Mouse (Mus musculus): ENCODE measurements around the gene Lrrc74a. TPM values are rescaled to one million over a fixed set of nuclear protein-coding genes. Genes with fewer than 3 reads are reported as not detected.

Gene Lrrc74a
- polyA plus RNA-seq, 1 experiment from 2014 or later = not detected

DNA sequence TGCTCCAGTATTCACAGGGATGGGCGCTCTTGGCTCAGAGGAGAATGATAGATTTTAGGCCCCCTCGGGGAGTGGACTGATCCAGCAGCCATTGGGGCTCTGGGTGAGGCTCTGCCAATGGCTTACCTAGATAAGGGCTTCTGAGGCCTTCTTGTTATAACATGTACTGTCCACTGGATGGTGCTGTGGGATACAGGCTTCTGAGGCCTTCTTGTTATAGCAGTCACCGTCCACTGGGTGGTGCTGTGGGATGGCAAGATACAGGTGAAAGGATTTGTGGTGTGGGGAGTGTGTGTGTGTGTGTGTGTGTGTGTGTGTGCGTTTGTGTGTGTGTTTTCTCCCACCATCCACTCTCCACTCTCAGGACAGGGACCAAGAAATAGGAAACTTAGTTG lies 61.7 kb downstream of the Lrrc74a start:
- no peaks in the 10 kb centered on the region for H3K36me3 ChIP-seq (ENCODE audit: control insufficient read depth, insufficient read depth, low read length)
- H3K27ac ChIP-seq (ENCODE audit: low read length) = peak overlapping the region; percentile 27; the same call in 1 of the 2 replicates
- 1% methylated on average over 4 of the region's 4 CpGs for WGBS
- H3K27me3 ChIP-seq (ENCODE audit: control insufficient read depth, insufficient read depth, low read length) = no peaks in the 10 kb centered on the region
- peak; percentile 54 for ATAC-seq (ENCODE audit: insufficient number of reproducible peaks, insufficient read depth, low FRiP score, low read depth)
- no peak overlapping the region for H3K4me2 ChIP-seq (replicated peaks; ENCODE audit: low read depth, low read length)
- no peak overlapping the region for H3K9ac ChIP-seq (replicated peaks; ENCODE audit: low read depth, low read length)
- H3K9me3 ChIP-seq (ENCODE audit: control insufficient read depth, low read depth, low read length) = no peaks in the 10 kb centered on the region
- peaks cover 19% of the 10 kb centered on the region for H3K4me1 ChIP-seq (ENCODE audit: control insufficient read depth, insufficient read depth, low read length)
- no peak overlapping the region for H3K4me3 ChIP-seq (ENCODE audit: low read depth, low read length)

DNA sequence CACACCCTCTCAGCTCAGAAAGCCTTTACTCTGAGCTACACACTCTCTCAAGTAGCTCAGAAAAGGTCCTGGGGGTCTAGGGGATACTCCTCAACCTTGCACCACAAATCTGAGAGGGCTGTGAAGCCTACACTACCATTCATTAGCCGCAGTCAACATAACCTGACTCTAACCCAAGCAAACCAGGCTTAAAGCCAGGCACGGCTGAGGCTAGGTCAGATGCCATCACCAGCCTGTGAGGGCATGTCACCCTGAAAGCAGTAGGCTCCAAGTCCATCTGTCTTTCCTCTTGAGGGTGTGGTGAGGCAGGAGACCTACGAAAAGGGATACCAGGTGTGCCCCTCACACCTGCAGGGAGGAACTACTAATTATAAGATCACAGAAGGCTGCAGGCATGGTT lies 62.2 kb downstream of the Lrrc74a start:
- H3K4me1 ChIP-seq (ENCODE audit: control insufficient read depth, insufficient read depth, low read length) = peaks cover 22% of the 10 kb centered on the region
- H3K9me3 ChIP-seq (ENCODE audit: control insufficient read depth, low read depth, low read length) = no peaks in the 10 kb centered on the region
- no peak overlapping the region for H3K9ac ChIP-seq (replicated peaks; ENCODE audit: low read depth, low read length)
- no peak for ATAC-seq (ENCODE audit: insufficient number of reproducible peaks, insufficient read depth, low FRiP score, low read depth)
- no peak overlapping the region for H3K27ac ChIP-seq (ENCODE audit: low read length)
- no peak overlapping the region for H3K4me2 ChIP-seq (replicated peaks; ENCODE audit: low read depth, low read length)
- H3K4me3 ChIP-seq (ENCODE audit: low read depth, low read length) = no peak overlapping the region
- H3K36me3 ChIP-seq (ENCODE audit: control insufficient read depth, insufficient read depth, low read length) = no peaks in the 10 kb centered on the region
- H3K27me3 ChIP-seq (ENCODE audit: control insufficient read depth, insufficient read depth, low read length) = no peaks in the 10 kb centered on the region
- WGBS = 78% methylated on average over 3 of the region's 3 CpGs

DNA sequence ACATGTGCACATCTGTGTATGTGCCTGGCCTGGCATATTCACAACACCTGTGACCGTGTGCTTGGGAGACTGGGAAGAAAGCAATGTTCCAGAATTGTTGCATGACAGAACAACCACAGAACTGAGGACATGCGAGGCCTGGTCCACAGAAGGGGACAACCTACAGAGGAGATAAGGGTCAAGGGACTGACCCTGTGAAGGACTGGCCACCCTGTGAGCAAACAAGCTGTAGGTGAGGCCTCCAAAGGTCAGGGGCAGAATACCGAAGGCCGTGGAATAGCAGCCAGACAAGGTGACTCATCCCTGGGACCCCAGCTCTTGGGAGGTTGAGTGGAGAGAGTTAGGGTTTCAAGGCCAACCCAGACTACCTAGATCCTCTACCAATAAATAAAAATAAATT lies 63.6 kb downstream of the Lrrc74a start:
- 78% methylated on average over 4 of the region's 4 CpGs for WGBS
- no peak overlapping the region for H3K4me2 ChIP-seq (replicated peaks; ENCODE audit: low read depth, low read length)
- ATAC-seq (ENCODE audit: insufficient number of reproducible peaks, insufficient read depth, low FRiP score, low read depth) = no peak

DNA sequence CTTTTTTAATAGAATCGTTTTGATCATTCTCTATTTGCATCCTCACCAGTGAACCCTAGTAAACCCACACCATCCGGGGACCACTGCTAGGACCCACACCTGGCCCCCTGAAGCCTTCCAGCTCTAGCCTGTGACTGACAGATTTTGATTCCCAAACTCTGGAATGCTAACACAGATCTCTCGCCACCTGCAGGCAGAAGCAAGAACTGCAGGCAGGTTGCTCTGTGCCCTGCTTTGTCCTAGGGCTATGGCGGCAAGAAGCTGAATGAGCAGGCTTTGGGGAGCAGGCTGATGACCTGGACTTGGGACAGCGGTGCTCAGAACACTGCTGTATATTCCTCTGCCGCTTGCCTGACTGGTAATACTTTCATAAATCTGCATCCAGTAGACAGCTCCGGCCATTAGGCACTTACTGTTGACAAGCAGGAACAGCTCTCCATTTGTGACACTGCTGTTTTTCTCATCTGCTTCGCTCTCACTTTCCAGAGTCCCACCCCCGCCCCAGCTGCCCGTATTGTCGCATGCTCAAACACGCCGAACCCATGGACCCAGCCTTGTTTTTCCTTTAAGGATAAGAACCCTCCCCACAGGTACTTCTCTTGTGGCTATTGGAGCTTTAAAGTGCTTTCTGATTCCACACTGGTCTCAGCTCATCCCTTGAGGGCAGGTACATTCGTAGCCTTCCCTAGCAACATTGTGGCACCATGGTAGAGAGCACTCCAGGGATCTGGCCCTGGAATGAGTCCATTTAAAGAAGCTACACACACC lies 64.8 kb downstream of the Lrrc74a start:
- Histone ChIP-seq H3K9ac (replicated peaks; ENCODE audit: low read depth, low read length) (no peak overlapping the region), H3K4me1 (ENCODE audit: control insufficient read depth, insufficient read depth, low read length) (peaks cover 47% of the 10 kb centered on the region), H3K4me2 (replicated peaks; ENCODE audit: low read depth, low read length) (no peak overlapping the region), H3K36me3 (ENCODE audit: control insufficient read depth, insufficient read depth, low read length) (no peaks in the 10 kb centered on the region), H3K4me3 (ENCODE audit: low read depth, low read length) (no peak overlapping the region), H3K9me3 (ENCODE audit: control insufficient read depth, low read depth, low read length) (no peaks in the 10 kb centered on the region), H3K27me3 (ENCODE audit: control insufficient read depth, insufficient read depth, low read length) (no peaks in the 10 kb centered on the region), H3K27ac (ENCODE audit: low read length) (peak overlapping the region; percentile 53; the same call in 1 of the 2 replicates)
- 22% methylated on average over 14 of the region's 14 CpGs for WGBS
- ATAC-seq (ENCODE audit: insufficient number of reproducible peaks, insufficient read depth, low FRiP score, low read depth) = no peak

More for the DNA sequence above, 63.6 kb downstream of the Lrrc74a start:
- no peak overlapping the region for H3K27ac ChIP-seq (ENCODE audit: low read length)
- no peak overlapping the region for H3K4me3 ChIP-seq (ENCODE audit: low read depth, low read length)
- no peaks in the 10 kb centered on the region for H3K36me3 ChIP-seq (ENCODE audit: control insufficient read depth, insufficient read depth, low read length)
- H3K4me1 ChIP-seq (ENCODE audit: control insufficient read depth, insufficient read depth, low read length) = peaks cover 36% of the 10 kb centered on the region
- H3K9me3 ChIP-seq (ENCODE audit: control insufficient read depth, low read depth, low read length) = no peaks in the 10 kb centered on the region
- 0 out of 2 replicates have a peak overlapping the region, but pooled peaks have one; percentile 14 for H3K9ac ChIP-seq (replicated peaks; ENCODE audit: low read depth, low read length)
- no peaks in the 10 kb centered on the region for H3K27me3 ChIP-seq (ENCODE audit: control insufficient read depth, insufficient read depth, low read length)

DNA sequence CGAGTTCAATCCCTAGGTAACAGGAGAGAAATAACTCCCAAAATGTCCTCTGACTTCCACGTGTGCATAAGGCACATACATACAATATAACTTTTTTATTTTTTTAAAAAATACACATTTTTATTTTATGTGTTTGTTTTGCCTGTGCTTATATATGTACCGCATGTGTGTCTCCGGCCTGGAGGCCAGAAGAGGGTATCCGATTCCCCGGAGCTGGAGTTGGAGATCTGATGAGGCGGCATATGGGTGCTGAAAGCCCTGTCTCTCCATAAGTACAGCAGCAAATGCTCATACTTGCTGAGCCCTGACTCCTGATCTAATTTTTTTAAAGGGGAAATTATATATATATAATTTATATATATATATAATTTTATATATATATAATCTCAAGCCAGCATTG lies 65.6 kb downstream of the Lrrc74a start:
- no peaks in the 10 kb centered on the region for H3K9me3 ChIP-seq (ENCODE audit: control insufficient read depth, low read depth, low read length)
- ATAC-seq (ENCODE audit: insufficient number of reproducible peaks, insufficient read depth, low FRiP score, low read depth) = no peak
- no peaks in the 10 kb centered on the region for H3K27me3 ChIP-seq (ENCODE audit: control insufficient read depth, insufficient read depth, low read length)
- peaks cover 55% of the 10 kb centered on the region for H3K4me1 ChIP-seq (ENCODE audit: control insufficient read depth, insufficient read depth, low read length)
- no peak overlapping the region for H3K4me2 ChIP-seq (replicated peaks; ENCODE audit: low read depth, low read length)
- 86% methylated on average over 7 of the region's 7 CpGs for WGBS
- no peak overlapping the region for H3K9ac ChIP-seq (replicated peaks; ENCODE audit: low read depth, low read length)
- H3K4me3 ChIP-seq (ENCODE audit: low read depth, low read length) = no peak overlapping the region
- peak overlapping the region; percentile 22; the same call in 1 of the 2 replicates for H3K27ac ChIP-seq (ENCODE audit: low read length)
- H3K36me3 ChIP-seq (ENCODE audit: control insufficient read depth, insufficient read depth, low read length) = no peaks in the 10 kb centered on the region

DNA sequence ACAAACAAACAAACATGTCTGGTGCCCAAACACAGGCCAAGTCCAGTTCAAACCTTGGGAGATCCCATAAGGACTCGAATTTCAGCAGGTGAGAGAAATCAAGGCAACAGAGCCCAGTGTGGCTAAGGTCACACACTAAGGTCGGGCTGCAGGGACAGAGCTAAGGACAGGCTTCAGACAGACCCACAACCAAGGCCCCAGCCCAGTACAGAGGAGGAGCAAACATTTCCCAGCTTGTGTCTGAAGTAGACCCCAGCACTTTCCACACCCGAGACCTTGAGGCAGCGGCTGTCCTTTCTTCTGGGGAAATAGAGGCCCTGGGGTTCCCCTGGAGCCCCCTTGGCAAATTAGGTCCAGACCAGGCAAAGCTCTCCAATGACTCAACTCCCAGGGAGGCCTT lies 66.2 kb downstream of the Lrrc74a start:
- H3K4me3 ChIP-seq (ENCODE audit: low read depth, low read length) = no peak overlapping the region
- peaks cover 58% of the 10 kb centered on the region for H3K4me1 ChIP-seq (ENCODE audit: control insufficient read depth, insufficient read depth, low read length)
- H3K27me3 ChIP-seq (ENCODE audit: control insufficient read depth, insufficient read depth, low read length) = no peaks in the 10 kb centered on the region
- H3K9ac ChIP-seq (replicated peaks; ENCODE audit: low read depth, low read length) = no peak overlapping the region
- H3K4me2 ChIP-seq (replicated peaks; ENCODE audit: low read depth, low read length) = 0 out of 2 replicates have a peak overlapping the region, but pooled peaks have one; percentile 20
- H3K9me3 ChIP-seq (ENCODE audit: control insufficient read depth, low read depth, low read length) = no peaks in the 10 kb centered on the region
- peak overlapping the region; percentile 97 for H3K27ac ChIP-seq (ENCODE audit: low read length)
- no peaks in the 10 kb centered on the region for H3K36me3 ChIP-seq (ENCODE audit: control insufficient read depth, insufficient read depth, low read length)
- WGBS = 28% methylated on average over 4 of the region's 4 CpGs
- ATAC-seq (ENCODE audit: insufficient number of reproducible peaks, insufficient read depth, low FRiP score, low read depth) = no peak

DNA sequence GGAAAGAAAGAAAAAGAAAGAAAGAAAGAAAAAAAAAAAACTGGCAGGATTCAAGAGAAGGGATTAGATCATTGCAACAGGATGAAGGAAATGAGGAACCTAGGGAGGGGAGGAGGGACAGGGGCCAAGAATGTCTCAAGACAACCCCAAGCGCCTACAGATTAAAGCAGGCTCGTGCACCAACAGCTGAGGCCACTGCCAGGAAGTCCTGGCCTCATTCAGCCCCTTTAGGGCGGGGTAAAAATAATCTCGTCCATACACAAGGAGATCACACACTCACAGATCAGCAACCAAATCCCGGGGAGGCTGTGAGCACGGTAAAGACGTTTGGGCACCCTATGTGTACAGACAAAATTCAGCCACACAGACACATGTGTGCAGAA lies 66.6 kb downstream of the Lrrc74a start:
- Histone ChIP-seq H3K9me3 (ENCODE audit: control insufficient read depth, low read depth, low read length) (no peaks in the 10 kb centered on the region), H3K9ac (replicated peaks; ENCODE audit: low read depth, low read length) (no peak overlapping the region), H3K27ac (ENCODE audit: low read length) (peak overlapping the region; percentile 97), H3K4me2 (replicated peaks; ENCODE audit: low read depth, low read length) (peak overlapping the region; percentile 35), H3K4me1 (ENCODE audit: control insufficient read depth, insufficient read depth, low read length) (peaks cover 60% of the 10 kb centered on the region), H3K36me3 (ENCODE audit: control insufficient read depth, insufficient read depth, low read length) (no peaks in the 10 kb centered on the region), H3K27me3 (ENCODE audit: control insufficient read depth, insufficient read depth, low read length) (no peaks in the 10 kb centered on the region), H3K4me3 (ENCODE audit: low read depth, low read length) (no peak overlapping the region)
- peak; percentile 63 for ATAC-seq (ENCODE audit: insufficient number of reproducible peaks, insufficient read depth, low FRiP score, low read depth)
- WGBS = under 1% methylated on average over 7 of the region's 7 CpGs

DNA sequence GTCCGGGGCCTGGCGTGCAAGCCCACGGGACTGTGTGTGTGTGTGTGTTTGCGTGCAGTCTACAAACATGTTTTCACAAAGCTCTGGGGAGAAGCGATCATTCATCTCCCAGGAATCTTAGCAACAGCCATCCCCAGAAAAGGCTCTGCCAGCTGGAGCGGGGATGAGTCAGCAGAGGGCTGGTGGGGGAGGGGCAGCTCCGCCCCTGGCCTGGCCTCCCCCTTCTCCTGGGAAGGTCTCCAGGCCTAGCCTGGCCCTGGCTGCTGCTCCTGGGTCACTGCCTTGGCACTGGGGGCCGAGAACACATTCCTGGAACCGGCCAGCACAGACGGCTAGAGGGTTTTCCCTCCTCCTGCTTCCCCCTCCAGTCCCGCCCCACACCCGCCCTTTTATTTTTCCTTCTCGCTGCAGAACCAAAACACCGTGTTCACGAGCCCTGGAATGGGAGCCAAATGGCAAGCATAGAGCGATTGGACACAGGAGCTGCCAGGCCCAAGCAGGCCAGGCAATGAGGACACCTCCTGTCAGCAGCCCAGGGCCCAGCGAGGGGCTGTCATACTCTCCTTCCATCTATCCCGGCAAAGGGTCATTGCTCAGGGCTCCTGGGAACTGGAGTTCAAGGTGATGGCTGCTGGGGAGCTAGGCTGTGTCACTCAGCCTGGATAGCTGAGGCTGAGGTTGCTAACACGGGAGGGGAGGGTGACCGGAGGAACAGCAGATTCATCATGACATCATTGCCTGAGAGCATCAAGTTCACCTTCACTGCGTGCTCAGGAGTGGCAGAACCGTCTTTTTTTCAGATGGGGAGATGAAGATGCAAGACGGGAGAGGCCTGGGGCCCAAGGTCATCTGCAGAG lies 67.2 kb downstream of the Lrrc74a start:
- Histone ChIP-seq H3K4me1 (ENCODE audit: control insufficient read depth, insufficient read depth, low read length) (peaks cover 66% of the 10 kb centered on the region), H3K27me3 (ENCODE audit: control insufficient read depth, insufficient read depth, low read length) (no peaks in the 10 kb centered on the region), H3K9me3 (ENCODE audit: control insufficient read depth, low read depth, low read length) (no peaks in the 10 kb centered on the region), H3K4me3 (ENCODE audit: low read depth, low read length) (no peak overlapping the region), H3K27ac (ENCODE audit: low read length) (peak overlapping the region; percentile 97), H3K9ac (replicated peaks; ENCODE audit: low read depth, low read length) (peak overlapping the region; percentile 2; the same call in 1 of the 2 replicates), H3K4me2 (replicated peaks; ENCODE audit: low read depth, low read length) (peak overlapping the region; percentile 35), H3K36me3 (ENCODE audit: control insufficient read depth, insufficient read depth, low read length) (no peaks in the 10 kb centered on the region)
- ATAC-seq (ENCODE audit: insufficient number of reproducible peaks, insufficient read depth, low FRiP score, low read depth) = peak; percentile 76
- 2% methylated on average over 22 of the region's 23 CpGs for WGBS

Measured in stomach, embryonic 14.5 days (tissue).